Mouse (Mus musculus): ENCODE results near the gene 2010109A12Rik. TPM values are rescaled to one million over a fixed set of nuclear protein-coding genes. Genes with fewer than 3 reads are reported as not detected.

The 2010109A12Rik gene
- 1.4 TPM for polyA plus RNA-seq (2017; shearing (Covaris generic))

GRCm38 (mm10) chr5:93206109-93207005, at the start of gene 2010109A12Rik, which contains the start of gene Ccni:
2010109A12Rik (plus strand) TSS chr5:93206518.
Ccni (minus strand) TSS chr5:93206495.

Other genes starting within 250 kb of the 2010109A12Rik start
- gene Sowahb, start 161.5 kb upstream of the 2010109A12Rik start, polyA plus RNA-seq (2017; shearing (Covaris generic)) = not detected
- gene Sept11, start 113.1 kb upstream of the 2010109A12Rik start, polyA plus RNA-seq (2017; shearing (Covaris generic)) = 41.4 TPM
- gene Ccni, start within 50 bp of the 2010109A12Rik start, polyA plus RNA-seq (2017; shearing (Covaris generic)) = 36.7 TPM
- 44.7 TPM for gene Ccng2, start 60.7 kb downstream of the 2010109A12Rik start, polyA plus RNA-seq (2017; shearing (Covaris generic))